Mouse (Mus musculus) thymus, postnatal 0 days (tissue): Measurements from ENCODE around the gene Plcb2. TPM values are rescaled to one million over a fixed set of nuclear protein-coding genes. Genes with fewer than 3 reads are reported as not detected.

ENCODE experiments used
- DNase-seq: peaks from one replicate; pipeline ENCODE4 v3.0.0-alpha.2; 2015; ENCODE audit warnings: low spot score
- polyA plus RNA-seq: library from polyadenylated mRNA; unstranded; fragments of >200 nt; fragmentation: Nextera tagmentation; extraction: Ambion mirVana; gene quantifications from 2 replicates; pipeline ENCODE4 v1.2.1, GENCODE M21; 2015

Gene Plcb2
- polyA plus RNA-seq, 1 experiment from 2014 or later: 11.8 TPM

GRCm38 (mm10) chr2:118751896-118752791, 23.9 kb upstream of the Plcb2 start:
- DNase-seq: no peak

GRCm38 (mm10) chr2:118750476-118750875, 22.2 kb upstream of the Plcb2 start:
- DNase-seq: no peak

DNA sequence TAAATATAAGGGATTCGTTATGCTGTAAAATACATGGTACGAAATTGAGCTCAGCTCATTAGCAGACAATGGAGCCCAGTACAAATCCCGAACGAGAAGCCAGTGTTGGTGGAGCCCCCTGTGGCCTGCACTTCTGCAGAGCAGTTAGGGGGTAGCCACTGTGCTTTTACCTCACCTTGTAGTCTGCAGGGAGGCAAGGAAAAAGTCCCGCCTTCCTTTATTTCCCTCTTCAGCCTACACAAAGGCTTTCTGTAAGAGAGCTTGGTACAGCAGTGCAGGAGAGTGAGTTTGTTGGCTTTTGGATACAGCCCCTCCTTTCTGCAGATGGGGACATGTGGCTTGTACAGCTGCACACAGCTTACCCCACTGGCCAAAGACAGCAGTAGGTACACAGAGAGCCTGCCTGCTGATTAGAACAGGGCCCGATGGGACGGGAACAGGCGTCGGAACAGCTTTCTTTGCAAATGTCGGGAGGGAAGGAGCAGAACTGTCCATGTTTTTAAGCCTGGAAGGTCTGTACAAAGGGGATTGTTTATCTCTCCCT, 21.2 kb upstream of the Plcb2 start:
- DNase-seq: no peak

DNA sequence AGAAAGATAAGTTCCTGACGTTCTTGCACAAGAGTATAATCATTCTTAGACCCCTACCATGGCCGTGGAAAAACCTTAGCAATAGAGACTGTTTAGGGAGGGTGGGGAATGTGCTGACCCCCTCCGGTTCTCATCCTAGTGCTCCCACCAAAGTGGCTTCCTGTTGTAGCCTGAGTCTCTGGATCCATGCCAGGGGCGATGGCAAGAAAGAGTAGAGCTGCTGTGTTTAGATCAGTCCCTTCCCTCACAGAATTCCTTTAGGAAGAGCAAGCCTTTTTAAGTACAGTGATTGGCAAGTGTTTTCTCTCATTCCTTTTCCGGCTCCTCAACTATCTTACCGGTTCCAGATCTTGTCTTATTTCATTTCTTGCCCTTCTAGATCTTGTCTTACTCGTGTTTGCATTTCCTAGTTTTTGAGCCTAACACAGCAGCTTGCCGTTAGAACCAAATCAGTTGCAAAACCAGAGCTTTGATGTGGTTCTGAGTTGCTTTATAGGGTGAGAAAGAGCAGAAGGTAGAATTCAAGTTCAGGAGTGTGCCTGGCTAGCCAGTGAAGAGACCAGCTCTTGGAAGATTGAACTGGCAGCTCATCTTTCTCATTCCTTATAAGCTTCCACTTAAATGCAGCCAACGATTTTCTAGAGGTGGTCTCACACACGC, 19.2 kb upstream of the Plcb2 start:
- DNase-seq: peak; percentile 59

DNA sequence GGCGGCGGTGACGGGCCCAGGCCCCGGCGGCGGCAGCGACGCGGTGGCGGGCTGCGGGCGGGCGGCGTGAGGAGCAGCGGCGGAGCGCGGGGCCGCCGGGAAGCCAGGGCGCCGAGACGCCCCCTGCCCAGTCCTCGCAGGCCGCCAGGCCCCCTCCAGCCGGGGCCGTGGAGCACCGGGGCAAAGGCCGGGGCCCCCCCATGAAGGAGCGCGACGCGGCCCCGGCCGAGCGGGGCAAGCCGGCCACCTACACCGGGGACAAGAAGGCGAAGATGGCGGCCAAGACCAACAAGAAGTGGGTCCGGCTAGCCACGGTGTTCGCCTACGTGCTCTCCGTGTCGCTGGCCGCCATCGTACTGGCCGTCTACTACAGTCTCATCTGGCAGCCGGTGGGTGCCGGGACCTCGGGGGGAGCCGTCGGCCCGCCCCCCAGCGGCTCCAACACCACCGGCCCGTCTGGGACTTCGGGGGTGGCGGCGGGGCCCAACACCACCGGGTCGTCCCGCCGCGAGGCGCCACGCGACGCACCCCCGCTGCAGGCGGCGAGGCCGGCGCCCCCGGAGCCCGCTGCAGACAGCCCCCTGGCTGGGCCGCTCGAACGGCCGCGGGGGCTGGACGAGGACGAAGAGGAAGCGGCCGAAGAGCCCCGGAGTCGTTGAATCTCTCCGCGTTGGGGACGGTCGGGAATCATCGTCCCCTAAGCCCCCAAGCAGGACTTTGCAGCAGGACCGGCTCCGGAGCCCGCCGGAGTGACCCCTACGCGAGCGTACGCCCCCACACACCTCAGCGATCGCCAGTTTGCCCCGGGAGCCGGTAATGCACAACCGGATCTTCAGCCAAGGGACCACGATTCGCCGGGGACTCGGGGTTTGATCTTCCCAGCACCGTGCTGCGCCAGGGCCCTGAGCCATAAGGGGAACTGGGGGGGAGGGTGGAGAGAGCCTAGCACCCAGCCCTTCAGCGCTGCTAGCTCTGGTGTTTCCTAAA, 18.0 kb upstream of the Plcb2 start:
- DNase-seq: no peak

- DNase-seq: peak; percentile 94
These were observed 17.1 kb upstream of the Plcb2 start, which contains the start of gene Inafm2 for GRCm38 (mm10) chr2:118745232-118745884. Gene Inafm2 (plus strand): TSS chr2:118745758.

DNA sequence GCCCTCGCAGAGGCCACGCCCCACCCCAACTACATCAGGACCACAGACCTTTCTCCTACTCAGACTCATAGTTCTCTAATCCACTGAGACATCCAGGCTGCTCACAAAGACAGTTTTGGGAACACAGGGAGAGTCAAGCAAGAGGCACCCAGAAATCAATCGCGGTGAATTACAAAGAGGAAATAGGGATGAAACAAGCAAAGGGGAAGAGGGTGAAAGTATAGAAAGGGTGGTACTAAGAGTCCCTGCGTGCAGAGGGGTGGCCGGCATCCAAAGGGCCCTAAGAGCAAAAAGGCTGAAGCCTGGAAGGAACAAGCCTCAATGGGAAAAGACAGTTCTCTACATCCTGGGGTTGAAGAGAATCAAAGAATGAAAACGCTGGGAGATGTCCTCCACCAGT, 16.4 kb upstream of the Plcb2 start:
- no peak for DNase-seq

DNA sequence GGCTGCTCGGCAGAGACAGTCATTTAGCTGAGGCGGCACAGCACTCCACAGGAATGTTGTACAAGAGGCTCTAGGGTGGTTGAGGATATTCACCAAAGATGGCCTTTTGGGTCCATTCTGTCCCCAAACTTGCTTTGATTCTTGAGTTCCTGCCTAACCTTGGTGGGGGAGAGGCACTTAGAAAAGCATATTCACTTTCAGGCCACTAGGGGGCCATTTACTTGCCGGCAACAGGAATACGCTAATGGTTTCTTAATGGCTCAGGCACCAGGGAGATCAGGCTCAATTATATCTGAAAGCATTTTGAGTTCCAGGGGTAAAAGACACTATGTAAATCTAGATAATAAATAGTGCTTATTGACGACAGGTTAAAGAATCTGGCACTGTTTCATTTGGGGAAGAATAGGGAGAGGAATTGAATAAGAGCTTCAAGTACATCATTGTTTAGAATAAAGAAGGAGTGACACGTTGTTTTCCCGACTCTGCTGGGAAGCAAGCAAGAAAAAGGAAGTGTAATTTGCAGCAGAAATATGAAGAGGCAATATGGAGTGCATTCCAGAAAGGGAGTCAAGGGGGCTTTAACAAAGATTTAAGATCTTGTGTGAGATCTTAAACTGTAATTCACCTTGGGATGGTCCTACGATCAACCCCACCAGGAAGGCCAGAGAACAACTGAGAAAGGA, 15.2 kb upstream of the Plcb2 start:
- DNase-seq: peak; percentile 72

DNA sequence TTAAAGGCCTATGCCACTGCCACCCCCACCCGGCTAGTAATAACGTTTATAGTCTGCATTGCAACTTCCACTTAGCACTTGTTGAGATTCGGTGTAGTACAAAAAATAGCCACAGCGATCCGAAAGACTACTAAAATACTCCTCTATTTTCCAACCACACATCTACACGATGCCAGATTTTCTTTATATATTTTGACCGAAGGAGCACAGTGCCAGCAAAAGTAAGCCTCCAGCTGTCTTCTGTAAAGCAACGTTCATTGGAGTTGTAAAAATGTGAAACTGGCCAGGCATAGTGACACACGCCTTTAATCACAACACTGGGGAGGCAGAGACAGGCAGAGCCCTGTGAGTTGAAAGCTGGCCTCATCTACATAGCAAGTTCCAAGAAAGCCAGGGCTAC, 12.9 kb upstream of the Plcb2 start:
- no peak for DNase-seq

GRCm38 (mm10) chr2:118740341-118740740, 12.1 kb upstream of the Plcb2 start:
- DNase-seq: no peak

DNA sequence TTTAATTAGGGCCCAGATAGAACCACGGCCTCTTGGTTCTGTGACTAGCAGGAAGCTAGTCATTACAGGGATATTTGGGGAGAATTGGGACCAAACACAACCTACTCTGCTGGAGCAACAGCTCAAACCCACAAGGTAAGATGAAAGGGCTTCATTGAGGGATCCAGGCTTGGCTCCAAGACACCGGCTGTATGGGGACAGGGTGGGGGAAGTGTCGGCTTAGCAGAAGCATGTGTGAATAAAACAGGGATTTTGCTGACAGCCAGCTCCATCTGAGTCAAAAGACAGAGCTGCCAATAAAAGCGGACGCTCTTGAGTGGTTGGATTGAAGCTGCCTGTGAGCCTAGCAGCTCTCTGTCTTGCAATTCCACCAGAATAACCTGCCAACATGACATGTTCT, 5.1 kb upstream of the Plcb2 start:
- DNase-seq: no peak

- no peak for DNase-seq
These were observed 3.7 kb upstream of the Plcb2 start for GRCm38 (mm10) chr2:118731981-118732380.

GRCm38 (mm10) chr2:118730622-118730915, 2.3 kb upstream of the Plcb2 start:
- peak; percentile 75 for DNase-seq

- no peak for DNase-seq
These were observed 1.8 kb upstream of the Plcb2 start for GRCm38 (mm10) chr2:118729816-118730621.

GRCm38 (mm10) chr2:118729194-118729593, 956 bp upstream of the Plcb2 start:
- DNase-seq: no peak

GRCm38 (mm10) chr2:118727911-118728310, 327 bp downstream of the Plcb2 start:
- DNase-seq: no peak

- no peak for DNase-seq
These were observed 1.4 kb downstream of the Plcb2 start for GRCm38 (mm10) chr2:118726873-118727272.

GRCm38 (mm10) chr2:118725511-118725910, 2.7 kb downstream of the Plcb2 start:
- DNase-seq: no peak
